Mouse (Mus musculus): ENCODE results near the gene Prdm16.
A peak's percentile ranks its signal among the peaks of the same experiment; 100 is the strongest.

Gene Prdm16

DNA sequence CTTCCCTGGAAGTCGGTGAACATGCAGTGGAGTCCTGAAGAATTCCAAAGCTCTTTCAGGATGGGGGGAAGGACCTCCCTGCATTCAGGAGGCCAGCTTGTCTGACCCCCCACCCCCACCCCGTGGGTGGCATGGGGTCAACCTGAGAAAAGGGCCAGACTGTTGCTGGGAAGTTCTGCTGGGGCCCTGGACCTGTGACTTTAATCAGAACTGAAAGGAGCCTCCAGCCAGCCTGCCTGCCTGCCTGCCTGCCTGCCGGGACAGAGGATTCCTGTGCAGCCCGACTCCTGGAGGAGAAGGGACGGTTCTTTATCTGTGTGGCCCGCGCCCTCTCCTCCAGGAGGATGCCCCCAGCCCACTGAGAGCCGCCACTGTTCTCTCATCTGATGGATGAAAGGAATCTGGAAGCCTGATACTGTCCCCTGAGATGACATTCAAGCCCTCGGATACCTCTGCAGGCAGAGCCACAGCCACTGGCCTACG is 214.2 kb downstream of the Prdm16 start:
- DNase-seq (ENCODE audit: low read depth, low spot score), result no peak

DNA sequence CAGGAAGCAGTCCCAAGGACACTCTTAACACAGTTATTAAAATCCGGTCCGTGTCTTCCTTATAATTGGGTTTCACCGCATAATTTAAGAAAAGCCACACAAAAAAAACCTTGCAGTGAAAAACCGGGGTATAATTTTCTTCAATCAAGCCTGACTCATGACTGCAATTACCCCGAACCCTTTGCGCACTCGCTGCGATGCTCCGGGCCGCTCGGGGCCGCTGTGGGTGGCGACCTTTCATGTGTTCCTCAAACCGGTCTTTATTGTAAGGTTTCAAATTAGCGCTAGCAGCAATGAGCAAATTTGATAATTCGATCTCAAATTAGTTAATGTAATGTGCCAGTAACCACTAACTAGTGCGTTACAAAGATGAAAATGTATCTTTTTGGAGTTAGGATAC is 215.9 kb downstream of the Prdm16 start:
- DNase-seq (ENCODE audit: low read depth, low spot score), result no peak

DNA sequence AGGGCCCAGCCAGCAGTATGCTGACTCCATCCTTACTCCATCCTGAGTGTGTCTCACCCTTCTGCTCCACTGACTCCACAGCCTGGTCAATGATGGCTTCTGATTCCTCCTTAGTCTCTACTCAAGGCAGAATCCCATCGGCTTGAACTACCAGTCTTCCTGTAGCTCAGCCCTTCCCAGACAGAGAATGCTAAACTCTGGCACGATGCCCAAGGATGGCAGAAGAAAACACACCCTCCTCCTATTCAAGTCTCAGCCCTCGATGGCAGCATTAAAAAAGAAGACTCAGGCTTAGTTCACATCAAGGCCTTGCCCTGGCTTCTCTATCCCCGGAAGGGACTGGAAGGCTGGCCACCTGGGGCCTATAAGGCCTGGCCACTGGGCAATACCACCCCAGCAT is 216.9 kb downstream of the Prdm16 start:
- DNase-seq (ENCODE audit: low read depth, low spot score), result no peak

DNA sequence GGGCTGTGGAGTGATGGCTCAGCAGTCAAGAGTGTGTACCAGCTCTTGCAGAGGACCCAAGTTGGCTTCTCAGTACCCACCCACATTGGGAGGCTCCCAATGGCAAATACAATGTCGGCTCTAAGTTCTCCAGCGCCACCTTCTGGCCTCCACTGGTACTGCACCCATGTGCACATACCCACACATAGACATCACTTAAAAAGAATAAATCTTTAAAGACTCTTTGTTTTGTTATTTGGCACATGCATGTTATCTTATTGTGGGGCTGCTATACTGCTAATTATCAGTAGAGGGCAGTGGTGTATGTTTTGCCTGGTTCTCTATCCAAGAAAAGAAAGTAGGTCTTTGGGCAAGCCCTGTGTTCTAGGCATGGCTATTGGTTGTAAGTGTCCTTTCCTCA is 217.7 kb downstream of the Prdm16 start:
- DNase-seq (ENCODE audit: low read depth, low spot score), result no peak

DNA sequence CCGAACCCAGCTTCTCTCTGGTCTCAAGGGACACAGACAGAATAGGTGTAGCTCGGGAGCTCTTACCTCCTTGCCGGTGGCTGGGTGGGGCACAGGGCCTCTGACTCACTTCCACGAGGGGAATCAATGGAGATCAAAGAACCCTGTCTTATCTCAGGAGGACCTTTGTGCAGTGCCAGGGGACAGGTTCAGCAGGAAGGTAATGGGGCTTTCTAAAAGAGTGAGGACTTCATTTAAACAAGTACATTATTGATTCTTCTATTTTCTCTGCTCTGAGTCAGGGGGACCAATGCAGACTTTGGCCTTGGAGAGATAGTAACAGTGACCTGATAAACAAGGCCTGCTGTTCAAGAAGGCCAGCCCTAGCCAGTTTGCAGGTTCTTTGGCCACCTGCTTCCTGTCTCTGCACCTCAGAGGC is 218.3 kb downstream of the Prdm16 start:
- no peak for DNase-seq (ENCODE audit: low read depth, low spot score)

DNA sequence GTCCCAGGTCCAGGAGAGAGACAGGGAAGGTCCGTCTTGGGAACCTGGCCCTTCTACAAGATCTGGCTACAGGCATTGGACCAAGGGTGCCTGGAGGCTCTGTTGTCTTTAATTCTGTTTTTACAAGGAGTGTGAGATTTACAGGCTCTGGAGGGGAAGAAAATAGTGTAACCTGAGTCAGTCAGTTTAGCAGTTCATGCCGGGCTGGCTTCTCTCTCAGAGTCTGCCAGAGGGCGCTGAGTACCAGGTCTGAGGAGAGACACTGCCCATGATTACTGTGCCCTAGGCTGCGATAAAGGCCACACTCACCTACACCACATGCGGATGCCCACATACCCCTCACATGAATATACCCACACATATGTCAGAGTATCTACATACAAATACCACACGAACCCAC is 219.9 kb downstream of the Prdm16 start:
- DNase-seq (ENCODE audit: low read depth, low spot score), result no peak

DNA sequence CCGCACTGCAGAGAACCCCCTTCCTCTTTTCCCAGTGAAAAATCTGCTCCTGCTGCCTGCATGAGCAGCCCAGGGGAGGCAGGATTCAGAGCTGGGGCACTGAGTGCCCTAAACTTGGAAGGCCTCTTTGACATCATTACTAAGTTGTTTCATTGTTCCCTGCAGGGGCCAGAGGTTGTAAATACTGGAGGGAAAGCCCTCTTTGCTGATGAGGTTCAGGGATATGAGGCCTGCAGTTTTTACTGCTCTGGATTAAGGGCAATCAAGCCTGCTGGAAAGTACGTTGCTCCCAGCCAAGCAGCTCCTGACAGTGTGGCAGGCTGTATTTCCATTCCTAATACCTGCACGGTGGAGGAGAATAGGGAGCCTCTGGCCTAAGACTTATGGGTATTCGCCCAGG is 221.8 kb downstream of the Prdm16 start:
- DNase-seq (ENCODE audit: low read depth, low spot score), result no peak

DNA sequence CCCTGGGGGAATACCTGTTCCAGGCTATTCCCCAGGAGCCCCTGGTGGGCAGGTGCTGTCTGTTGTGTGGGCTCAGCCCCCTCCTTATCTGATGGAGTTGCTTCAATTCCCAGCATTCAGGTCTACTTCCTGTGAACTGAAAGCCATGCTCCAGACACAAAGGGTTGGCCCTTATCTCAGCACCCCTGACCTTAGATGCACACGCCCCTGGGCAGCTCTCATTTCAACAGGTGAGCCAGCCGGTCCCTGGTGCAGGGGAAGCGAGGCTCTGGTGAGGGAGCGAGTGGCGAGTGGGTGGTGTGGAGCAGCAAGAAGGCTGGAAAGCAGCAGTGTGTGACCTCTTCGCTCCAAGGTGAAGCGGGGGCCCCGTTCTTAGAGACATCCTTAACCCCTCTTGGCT is 226.1 kb downstream of the Prdm16 start:
- no peak for DNase-seq (ENCODE audit: low read depth, low spot score)

DNA sequence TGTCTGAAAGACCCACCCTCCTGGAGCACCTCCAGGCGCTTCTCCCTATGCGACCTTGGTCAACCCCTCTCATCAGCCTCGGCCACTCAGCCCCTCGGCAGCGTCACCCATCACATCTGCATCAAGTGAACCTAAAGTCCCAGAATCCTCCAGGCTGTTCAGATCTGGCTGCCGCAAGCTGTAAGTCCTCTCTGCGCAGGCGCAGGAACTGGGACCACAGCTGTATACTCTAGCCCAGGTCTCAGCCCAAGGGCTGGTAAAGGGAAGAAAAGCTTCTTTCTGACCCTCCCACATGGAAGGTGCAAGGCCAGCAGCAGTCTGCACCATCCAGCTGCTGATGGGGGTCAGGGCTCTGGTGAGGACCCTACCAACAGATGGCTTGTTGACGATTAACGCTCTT is 226.8 kb downstream of the Prdm16 start:
- DNase-seq (ENCODE audit: low read depth, low spot score), result peak; percentile 14

DNA sequence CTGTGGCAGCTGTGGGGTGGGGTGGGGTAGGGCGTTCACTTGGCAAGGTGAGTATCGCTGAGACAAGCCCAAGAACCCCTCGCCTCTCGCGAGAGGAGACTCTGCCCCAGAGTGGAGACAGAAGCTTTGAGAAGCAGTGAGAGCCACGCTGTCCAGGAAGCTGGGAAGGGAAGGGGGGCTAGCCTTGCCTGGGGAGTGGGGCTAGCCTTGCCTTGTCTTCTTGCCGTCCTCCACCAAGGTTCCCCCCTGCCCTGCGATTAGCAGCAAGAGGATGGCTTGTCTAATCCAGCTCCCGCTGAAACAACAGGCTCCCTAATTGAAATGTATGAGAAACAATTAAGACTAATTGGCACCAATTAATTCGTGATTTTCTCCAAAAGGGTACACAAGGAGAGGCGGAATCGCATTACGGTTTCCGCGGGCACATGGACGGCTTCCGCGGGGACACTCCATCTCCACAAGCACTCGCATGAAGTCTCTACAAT is 227.4 kb downstream of the Prdm16 start:
- DNase-seq (ENCODE audit: low read depth, low spot score), result no peak

DNA sequence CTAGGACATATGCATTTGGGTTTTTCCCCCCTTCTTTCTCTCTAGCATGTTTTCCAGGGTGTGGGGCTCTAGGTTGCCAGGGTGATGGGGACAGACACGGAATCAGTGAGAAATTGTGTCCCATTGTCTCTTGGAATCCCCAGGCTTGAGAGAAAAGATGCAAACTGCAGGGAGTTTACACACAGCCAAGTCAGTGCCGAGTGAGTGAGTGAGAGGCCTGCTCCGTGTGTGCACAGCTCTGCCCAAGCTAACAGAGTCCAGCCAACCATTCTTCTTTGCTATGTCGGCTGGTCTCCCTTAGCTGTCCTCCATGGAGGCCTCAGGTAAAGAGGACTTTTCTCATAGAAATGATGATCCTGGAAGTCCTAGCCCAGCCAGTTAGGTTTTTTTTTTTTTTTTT is 233.7 kb downstream of the Prdm16 start:
- DNase-seq (ENCODE audit: low read depth, low spot score), result no peak

DNA sequence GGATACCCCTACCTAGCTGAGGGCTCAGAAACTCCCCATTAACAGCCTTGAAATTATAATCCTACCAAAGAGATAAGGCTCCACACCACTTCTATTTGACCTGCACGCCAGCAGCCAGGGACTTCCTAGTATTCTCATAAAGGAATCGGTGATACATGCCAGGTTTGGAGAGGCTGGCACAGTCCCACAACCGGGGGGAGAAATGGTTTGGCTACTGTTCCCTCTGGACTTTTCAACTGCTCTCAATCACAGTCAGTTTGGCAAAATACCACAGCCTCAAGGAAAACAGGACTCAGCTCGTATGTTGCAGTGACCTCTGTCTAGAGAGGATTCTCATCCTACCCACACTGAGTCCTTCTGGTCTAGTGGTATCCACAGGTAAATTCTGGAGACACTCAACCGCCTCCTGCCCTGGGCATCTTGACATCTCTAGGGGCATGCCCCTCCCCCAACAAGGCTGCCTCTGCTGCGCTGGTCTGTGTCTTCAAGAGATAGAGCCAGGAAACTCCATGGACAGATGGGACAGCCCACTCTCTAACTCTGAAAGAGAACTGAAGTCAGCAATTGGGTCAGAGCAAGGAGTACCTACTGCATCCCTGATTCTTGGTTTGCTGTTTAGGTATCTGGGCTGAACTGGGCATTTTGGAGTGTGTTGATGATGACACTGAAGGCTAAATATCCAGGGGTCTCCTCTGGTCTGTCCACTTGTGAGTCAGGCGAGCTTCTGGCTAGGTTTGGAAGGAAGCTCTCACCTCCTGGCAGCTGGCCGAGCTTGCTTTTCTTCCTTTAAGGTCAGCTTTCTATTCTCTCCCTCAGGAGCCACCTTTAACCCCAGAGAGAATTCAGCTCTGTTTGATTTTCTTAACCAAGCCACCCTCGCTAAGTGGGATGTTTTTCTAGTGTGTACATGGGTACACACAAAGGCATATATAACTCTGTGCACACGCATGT is 234.4 kb downstream of the Prdm16 start:
- no peak for DNase-seq (ENCODE audit: low read depth, low spot score)

DNA sequence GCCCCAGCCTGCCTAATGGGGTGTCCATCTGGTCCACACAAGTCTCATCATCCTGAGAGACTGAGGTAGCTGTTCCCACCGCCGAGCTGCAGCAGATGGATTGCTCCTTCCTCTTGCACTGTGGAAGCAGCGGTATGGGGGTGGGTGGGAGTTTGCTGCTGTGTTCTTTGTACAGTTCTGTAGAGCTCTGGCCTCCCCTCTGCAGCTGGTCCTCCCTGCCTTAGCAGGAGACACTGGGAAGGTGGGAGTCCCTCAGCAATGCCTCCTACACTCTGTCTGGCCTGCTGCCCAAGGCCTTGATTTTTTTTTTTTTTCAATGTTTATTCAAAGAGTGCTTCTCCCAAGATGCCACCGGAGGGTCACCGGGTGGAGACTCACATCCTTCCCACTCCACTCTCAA is 235.3 kb downstream of the Prdm16 start:
- DNase-seq (ENCODE audit: low read depth, low spot score), result no peak

DNA sequence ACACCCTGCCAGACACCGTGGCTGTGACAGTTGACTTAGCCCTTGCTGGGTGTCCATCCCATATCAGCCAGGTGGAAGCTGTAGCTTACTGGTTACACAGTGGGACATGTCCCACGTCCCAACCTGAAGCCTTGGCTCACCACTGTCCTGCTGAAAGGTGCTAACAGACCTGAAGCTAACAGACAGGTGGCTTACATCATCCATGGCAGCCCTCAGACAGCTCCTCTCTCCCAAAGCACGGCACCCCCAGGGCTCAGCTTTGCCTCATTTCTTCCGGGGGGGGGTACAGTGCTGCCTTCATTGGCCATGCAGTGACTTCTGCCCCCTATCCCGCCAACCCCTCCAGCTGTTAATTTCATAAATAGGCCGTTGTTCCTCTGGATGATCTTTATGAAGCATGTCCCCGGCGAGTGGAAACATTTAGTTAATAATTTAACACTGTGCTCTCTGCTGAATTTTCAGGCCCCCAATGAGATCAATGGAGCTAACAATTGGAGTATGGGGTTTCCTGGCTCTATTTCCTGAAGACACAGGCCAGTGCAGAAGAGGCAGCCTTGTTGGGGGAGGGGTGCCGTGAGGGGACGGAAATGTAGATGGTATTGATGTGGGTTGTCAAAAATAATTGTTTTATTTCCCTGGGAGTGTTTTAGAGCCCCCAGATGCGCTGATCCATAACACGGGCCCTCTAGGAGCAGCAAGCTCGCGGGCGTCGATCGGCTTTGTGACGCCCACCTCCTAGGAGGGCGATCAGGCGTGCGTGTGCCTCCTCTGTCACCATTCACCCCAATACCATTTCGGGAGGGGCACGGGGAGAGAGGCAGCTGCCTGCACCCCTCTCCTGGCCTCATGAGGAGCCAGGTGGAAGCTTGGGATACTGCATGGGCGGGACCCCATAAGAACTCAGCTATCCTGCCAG is 236.2 kb downstream of the Prdm16 start:
- no peak for DNase-seq (ENCODE audit: low read depth, low spot score)

DNA sequence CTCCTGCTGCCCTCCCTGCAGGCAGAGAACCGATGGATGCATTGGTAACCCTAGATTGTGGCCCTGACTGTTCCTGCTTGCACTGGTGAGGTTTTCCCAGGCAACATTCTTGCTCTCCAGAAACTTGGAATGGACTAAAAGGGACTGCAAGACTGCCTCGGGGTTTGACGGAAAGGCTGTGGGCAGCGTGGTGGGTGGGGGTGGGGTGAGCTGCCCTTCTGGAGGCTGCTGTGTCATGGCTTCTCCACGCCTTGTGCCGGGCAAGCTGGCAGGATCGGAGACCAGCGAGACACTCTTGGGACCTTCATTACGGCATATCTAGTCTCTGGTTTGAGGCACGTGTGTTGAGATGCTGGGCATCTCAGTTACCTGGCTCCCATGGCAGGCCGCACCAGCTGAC is 237.0 kb downstream of the Prdm16 start:
- no peak for DNase-seq (ENCODE audit: low read depth, low spot score)

DNA sequence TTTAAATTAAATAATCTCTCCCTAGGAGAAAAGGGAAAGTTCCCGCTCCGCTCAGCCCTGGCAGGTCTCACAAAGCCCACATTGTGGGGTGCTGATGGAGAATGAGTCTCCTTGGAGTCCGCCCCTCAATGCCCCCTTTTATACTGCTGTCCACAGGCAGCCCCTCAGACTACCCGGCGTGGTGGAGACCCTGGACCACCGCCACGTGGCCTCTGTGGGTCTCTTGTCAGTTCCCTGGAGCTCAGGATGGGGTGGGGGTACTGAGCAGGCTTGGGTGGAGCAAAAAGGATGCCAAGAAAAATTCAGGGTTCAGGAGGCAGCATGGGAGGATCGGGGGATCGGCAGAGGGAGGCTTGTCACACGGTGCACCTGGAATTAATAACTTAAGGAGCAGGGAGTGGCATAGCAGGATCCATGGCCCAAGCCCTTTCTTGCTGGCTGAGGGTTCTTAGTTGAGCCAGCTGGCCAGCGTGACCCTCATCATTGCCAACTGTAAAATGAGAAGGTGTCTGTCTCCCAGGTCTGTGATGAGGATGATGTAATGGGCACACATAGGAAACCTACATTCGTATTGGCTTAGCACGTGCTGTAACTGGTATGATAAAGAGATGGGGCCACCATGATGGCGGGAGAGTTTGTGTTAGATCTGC is 239.9 kb downstream of the Prdm16 start:
- no peak for DNase-seq (ENCODE audit: low read depth, low spot score)

DNA sequence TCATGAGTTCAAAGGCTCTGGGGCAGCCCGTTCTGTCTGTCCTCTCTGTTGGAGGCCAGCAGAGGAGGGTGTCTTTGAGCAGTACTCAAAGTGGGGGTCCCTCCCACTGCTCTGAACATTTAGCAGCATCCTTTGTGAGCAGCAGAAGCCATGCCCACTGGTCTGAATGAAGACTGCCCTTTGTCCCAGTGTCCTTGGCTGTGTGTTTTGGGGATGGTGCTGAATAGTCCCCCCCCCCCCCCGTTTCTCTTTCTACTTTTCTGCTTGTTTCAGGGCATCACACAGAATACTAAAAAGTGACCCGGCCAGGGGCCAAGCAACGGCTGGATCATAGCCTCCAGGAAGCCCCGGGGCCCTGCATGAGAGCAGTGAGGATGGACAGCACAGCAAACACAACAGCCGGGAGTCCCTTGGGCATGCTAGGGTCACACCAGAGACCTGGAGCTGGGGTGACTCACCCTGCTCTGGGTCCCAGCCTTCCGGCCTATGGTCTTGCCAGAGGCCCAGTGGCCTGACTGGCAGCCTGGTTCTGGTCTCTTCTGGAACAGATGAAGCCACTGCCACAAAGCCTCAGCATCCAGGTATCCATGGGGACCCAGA is 242.4 kb downstream of the Prdm16 start:
- no peak for DNase-seq (ENCODE audit: low read depth, low spot score)

DNA sequence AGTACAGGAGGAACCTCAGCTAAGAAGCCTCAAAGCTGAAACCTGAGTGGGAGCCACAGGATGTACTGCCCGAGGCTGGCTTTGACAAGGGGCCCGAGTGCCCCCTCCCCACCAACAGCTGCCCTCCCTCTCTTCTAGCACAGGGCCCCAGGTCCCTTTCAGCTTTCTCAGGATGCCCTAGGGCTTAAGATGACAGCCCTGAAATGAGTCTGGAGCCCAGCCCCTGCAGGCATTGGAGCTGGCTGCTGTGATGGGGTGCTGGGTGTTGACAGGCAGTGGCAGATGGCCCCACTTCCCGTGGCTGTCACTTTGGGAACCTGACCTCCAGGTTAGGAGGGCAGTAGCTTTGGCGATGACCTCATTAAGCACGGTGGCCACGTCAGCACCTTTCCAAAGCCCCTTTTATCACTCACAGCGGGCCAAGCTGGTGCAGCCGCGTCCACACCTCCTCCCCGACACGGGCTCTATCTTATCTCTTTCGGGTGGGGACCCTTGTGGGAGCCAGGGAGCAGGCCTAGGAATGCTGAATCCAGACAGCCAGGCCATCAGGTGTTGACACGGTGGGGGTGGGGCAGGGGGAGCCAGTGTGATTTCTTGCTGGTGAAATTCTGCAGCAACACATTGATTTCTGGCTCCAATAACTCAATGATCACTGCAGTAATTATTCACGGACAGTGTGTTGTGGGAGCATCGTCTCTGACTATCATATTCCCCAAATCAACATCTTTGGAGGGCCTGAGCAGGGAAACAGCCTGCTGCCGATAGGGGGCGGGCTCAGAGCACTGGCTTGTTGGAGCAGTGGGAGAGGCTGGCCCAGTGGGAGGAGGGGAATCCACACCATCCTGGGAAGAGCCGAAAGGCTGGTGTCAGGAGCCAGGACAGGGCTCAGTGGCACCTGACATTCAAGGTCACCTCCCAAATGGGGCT is 243.2 kb downstream of the Prdm16 start:
- DNase-seq (ENCODE audit: low read depth, low spot score), result peak; percentile 29

DNA sequence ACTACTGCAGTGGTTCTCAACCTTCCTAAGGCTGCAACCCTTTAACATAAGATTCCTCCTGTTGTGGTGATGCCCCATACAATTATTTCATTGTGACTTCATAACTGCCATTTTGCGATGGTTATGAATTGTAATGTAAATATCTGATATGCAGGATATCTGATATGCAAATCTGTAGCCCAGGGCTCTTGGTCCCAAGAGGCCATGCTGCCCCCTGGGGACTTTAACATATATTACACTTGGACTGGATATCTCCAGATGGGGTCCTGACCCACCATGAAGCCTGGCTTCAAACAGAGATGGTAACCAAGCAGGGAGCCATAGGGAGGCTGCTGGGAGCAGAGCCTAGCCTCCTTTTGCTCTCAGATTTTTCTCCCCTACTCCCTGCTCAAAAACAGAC is 244.0 kb downstream of the Prdm16 start:
- no peak for DNase-seq (ENCODE audit: low read depth, low spot score)
